Mouse (Mus musculus) brain, embryonic 14.5 days (tissue): Measurements from ENCODE around the gene Sass6. TPM values are rescaled to one million over a fixed set of nuclear protein-coding genes. Genes with fewer than 3 reads are reported as not detected.
"Not testable (repeated sequence)": the region's sequence is repeated elsewhere in the genome, so short reads cannot be mapped to it uniquely, and the experiment has no call there.

ENCODE experiments used
- DNase-seq: peaks from one replicate; pipeline ENCODE4 v3.0.0-alpha.2; 2011; ENCODE audit warnings: low read depth
- CTCF ChIP-seq: fragments of 200-500 bp; IDR thresholded peaks from 2 replicates; pipeline ENCODE4 v1.5.1; 2012; ENCODE audit warnings: inconsistent platforms, mild to moderate bottlenecking, moderate library complexity, borderline replicate concordance; ENCODE audit not compliant: insufficient read depth, insufficient read length; ENCODE audit errors: extremely low read depth
- POLR2A ChIP-seq: fragments of 200-500 bp; IDR thresholded peaks from 2 replicates; pipeline ENCODE4 v1.6.1; 2012; ENCODE audit warnings: mild to moderate bottlenecking, inconsistent platforms, borderline replicate concordance; ENCODE audit not compliant: poor library complexity, insufficient read depth, insufficient read length, severe bottlenecking; ENCODE audit errors: extremely low read depth
- polyA plus RNA-seq: library from polyadenylated mRNA; depleted of rRNA; stranded (reverse); fragments of >200 nt; gene quantifications from 2 replicates; pipeline ENCODE4 v1.2.3, GENCODE M21; 2012; rRNA removed

Sass6 gene
- polyA plus RNA-seq = 10.4 and 10.7 TPM in 2 replicates

DNA sequence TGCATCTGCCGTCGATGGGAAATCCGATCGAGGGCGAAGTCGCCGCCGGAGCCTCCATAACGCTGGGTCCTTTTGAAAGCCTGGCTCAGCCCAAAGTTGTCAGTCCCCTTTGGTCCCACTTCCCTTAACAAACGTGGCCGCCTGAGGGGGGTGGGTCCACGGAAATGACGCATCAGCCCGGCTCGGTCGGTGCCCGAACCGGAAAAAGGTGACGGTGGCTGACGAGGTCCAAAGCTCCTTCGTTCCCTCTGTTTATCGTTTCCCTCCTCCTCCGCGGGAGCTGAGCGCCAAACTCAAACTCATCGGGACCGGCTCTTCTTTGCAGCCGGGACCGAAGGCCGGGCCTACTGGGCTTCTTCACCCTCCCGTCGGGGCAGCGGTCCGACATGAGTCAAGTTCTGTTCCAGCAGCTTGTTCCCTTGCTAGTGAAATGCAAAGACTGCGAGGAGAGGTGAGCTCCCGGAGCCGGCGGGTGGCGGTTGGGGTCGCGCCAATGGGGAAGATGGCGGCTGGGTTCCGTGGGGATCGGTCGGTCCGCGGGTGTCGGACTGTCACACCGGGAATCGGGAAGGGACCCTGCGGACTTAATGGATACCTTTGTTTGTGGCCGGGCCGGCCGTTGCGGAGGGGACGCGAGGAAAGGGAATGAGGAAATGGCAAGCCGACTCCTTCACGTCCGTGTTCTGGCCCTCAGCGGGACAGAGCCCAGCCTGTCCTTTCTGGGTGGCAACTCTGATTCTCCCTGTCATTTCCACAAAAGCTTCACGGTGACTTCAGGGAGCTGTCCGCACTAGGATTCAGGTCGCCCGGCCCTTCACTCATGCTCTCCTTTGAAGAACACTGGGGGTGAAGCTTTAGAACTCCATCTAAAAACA is at the start of gene Sass6:
Gene Sass6 (plus strand): TSS at position 255 of the 875 bp plus-strand sequence.
- TF ChIP-seq CTCF (no peak), POLR2A (no peak)
- peak; percentile 99 for DNase-seq

DNA sequence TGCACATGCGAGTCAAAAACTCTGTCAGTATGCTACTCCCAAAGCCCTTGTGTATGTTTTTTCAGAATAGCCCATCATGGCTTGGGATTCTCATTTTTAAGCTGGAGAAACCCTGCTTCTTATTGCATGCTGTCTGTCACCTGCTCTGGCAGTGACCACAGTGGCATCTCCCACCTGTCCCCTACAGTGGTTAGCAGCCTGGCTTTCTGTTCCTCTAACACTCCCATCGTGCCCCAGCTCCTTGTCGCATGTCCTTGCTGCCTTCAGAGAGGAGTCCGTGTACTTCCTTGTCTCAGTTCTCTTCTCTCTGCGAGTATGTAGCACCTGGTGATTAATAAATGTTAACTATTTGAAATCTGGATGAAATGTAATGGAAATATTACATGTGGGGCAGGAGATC is 47.4 kb upstream of the Sass6 start:
- TF ChIP-seq CTCF (no peak), POLR2A (no peak)
- no peak for DNase-seq

GRCm38 (mm10) chr3:116551362-116551761 is 43.4 kb upstream of the Sass6 start:
- no peak for TF ChIP-seq POLR2A
- no peak for TF ChIP-seq CTCF
- DNase-seq = no peak

DNA sequence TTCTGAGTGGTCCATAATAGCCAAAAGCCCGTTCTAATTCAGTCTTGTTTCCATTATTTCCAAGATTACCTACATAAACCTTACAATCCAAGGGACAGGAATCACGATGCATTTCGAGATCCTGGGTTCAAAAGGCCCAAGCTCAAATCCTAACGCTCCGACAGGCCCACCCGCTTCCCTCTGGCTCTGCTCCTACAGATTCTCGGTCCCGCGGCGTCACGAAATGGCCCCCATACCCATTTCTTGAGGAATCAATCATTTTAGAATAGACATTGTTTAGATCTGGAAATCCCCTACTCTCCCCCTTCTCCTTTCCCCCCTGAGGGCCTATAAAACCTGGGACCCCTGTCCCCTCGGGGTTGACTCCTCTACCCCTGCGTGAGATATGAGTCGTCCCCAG is 33.5 kb upstream of the Sass6 start:
- DNase-seq = not testable (repeated sequence)

GRCm38 (mm10) chr3:116562408-116563094 is 32.2 kb upstream of the Sass6 start, which contains the start of gene Lrrc39:
Lrrc39 (plus strand) TSS chr3:116562973.
- DNase-seq = no peak
- no peak for TF ChIP-seq POLR2A
- no peak for TF ChIP-seq CTCF

- TF ChIP-seq CTCF (no peak), POLR2A (no peak)
- DNase-seq = no peak
These were observed 31.7 kb upstream of the Sass6 start for GRCm38 (mm10) chr3:116563095-116563492.

DNA sequence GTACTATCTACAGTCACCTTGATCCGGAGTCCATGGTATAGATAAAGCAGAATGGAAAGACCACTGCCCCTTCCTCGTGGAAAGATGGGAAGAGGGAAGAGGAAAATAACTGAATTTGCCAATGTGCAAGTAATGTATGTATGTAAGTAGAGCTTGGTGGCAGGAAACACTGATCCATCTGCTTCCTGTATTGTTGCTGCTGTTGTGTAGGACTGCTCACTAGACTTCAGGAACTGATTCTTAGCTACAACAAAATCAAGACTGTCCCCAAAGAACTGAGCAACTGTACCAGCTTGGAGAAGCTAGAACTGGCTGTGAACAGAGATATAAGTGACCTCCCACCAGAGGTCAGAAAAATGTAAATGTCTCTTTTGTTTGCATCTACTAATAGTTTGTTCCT is 24.2 kb upstream of the Sass6 start:
- TF ChIP-seq CTCF (no peak), POLR2A (no peak)
- DNase-seq = no peak

- peak; percentile 9 for DNase-seq
- TF ChIP-seq CTCF = peak; percentile 38; the same call in 1 of the 2 replicates
- no peak for TF ChIP-seq POLR2A
These were observed 17.5 kb upstream of the Sass6 start for GRCm38 (mm10) chr3:116577286-116577685.

DNA sequence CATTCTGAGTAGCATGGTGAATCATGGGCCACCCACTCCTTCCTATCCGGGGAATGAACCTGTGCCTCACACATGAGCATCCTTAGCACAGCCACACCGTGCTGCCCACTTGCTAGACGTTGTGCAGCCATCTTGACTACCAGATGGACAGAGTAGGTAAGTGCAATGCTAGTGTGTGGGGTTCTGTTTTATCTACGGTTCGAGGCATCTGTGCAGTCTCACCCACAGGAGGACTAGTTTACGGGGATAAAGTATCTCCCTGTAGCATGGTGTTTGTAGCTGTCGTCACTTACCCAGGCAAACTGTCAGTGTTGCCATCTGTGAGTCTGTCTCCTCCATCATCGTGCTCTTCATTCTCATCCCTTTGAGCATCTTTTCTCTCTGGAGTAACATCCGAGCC is 12.6 kb upstream of the Sass6 start:
- DNase-seq = no peak
- TF ChIP-seq POLR2A = no peak
- TF ChIP-seq CTCF = no peak

GRCm38 (mm10) chr3:116594076-116594727 is 580 bp upstream of the Sass6 start:
- DNase-seq = peak; percentile 89
- TF ChIP-seq CTCF = peak; percentile 35; the same call in 1 of the 2 replicates
- no peak for TF ChIP-seq POLR2A

DNA sequence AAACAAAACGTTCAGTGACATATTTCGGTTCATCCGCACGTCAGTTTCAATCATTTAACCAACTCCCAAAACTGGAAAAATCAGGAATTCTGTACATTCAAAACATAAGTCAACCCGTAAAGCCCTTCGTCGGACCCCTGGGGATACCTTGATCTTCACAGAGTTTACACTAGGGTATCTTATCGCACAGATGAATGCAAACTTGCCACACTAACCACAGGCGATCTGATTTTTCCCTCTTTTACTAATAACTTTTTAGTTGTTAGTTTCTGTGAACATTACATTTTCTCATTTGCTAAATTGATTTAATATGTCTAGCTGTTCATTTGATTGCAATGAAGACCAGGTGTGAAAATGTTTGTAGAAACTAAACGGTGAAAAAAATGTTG is 815 bp downstream of the Sass6 start:
- TF ChIP-seq POLR2A = no peak
- no peak for TF ChIP-seq CTCF
- DNase-seq = no peak

DNA sequence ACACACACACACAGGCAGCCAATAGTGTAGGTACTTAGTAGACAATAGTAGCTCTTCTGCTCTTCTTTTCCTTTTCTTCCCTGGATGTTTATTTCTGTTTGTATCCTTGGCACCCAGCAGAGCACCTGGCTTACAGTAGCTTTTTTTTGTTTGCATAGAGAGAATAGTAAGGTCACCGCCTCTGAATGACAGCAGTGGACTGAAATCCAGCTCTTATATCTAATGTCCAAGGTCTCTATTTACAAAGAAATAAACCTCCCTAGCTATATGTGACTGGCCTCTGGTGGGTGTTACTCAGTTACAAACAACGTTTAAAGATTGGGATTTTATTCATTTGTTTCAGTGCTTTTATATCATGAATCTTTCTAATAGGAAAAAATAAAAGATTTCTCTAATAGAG is 4.9 kb downstream of the Sass6 start:
- TF ChIP-seq POLR2A (no peak), CTCF (no peak)
- DNase-seq = no peak

- DNase-seq = no peak
- no peak for TF ChIP-seq CTCF
- no peak for TF ChIP-seq POLR2A
These were observed 6.2 kb downstream of the Sass6 start for GRCm38 (mm10) chr3:116601005-116601404.
